In the genomic region with DNA sequence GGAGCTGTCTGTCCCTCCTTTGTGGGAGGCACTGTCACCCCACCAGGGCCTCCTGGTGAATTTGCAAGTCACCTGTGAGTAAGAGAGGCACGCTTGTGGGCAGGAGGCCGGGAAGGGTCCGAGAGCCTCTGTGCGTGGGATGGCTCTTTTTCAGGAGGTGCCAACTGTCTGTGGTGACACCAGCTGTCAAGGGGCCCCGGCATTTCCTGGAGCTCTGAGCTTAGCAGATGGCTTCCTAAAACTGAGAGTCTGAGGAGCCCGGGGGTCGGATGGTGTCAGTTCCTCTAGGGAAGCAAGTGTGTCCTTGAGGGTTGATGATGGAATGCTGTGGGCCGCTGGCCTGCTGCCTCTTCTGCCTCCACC, we compare ENCODE assay signal across 8 mouse cellular contexts. TPM values are rescaled to one million over a fixed set of nuclear protein-coding genes. Genes with fewer than 3 reads are reported as not detected.
A peak's percentile ranks its signal among the peaks of the same experiment; 100 is the strongest.
DNase-seq lines count a peak whose midpoint lies in the region; ATAC-seq and TF ChIP-seq lines count a peak whose summit lies in the region.

No protein-coding gene starts in this region.

- H3K36me3 ChIP-seq in embryonic facial prominence, embryonic 15.5 days: no peaks in the 10 kb centered on the region

- peak; percentile 97 for DNase-seq in heart, adult 11 months
- DNase-seq in heart, postnatal 25 days (ENCODE audit: low spot score): no peak
- DNase-seq in kidney, postnatal 14 days: peak; percentile 69
- peak; percentile 45 for DNase-seq in naive thymus-derived CD4-positive, alpha-beta T cell, adult 2 months (ENCODE audit: low read depth)
- DNase-seq in embryo, embryonic 10.5 days (ENCODE audit: low spot score): no peak

- no peak overlapping the region for H3K9ac ChIP-seq in embryonic facial prominence, embryonic 15.5 days

- 45% methylated on average over 8 of the region's 8 CpGs for WGBS in embryonic facial prominence, embryonic 15.5 days

- intact Hi-C loops in heart, postnatal 25 days (cut with DNase I): no loop called here

- no peaks in the 10 kb centered on the region for H3K27me3 ChIP-seq in embryonic facial prominence, embryonic 15.5 days

- peak overlapping the region; percentile 29 for H3K4me3 ChIP-seq in bone marrow macrophage, adult 2 months (ENCODE audit: insufficient read depth, low read length)
- no peak overlapping the region for H3K4me3 ChIP-seq in embryonic facial prominence, embryonic 15.5 days (replicated peaks)

- no peak for TF ChIP-seq POLR2A in bone marrow macrophage, adult 2 months (IDR thresholded peaks at IDR 0.05; ENCODE audit: borderline replicate concordance, low read depth, low read length)

- H3K27ac ChIP-seq in bone marrow macrophage, adult 2 months (ENCODE audit: insufficient read depth, low read depth, low read length): peak overlapping the region; percentile 95
- H3K27ac ChIP-seq in embryonic facial prominence, embryonic 15.5 days (replicated peaks): peak overlapping the region; percentile 82

- peaks cover 80% of the 10 kb centered on the region for H3K4me1 ChIP-seq in bone marrow macrophage, adult 2 months (ENCODE audit: control insufficient read depth, insufficient read depth, low read length)
- H3K4me1 ChIP-seq in embryonic facial prominence, embryonic 15.5 days: peaks cover 86% of the 10 kb centered on the region

- no peak overlapping the region; the same call in 1 of the 2 replicates for H3K4me2 ChIP-seq in embryonic facial prominence, embryonic 15.5 days (replicated peaks)

- H3K9me3 ChIP-seq in embryonic facial prominence, embryonic 15.5 days (replicated peaks): no peaks in the 10 kb centered on the region

- no peak for ATAC-seq in embryonic facial prominence, embryonic 15.5 days (ENCODE audit: insufficient number of reproducible peaks, low FRiP score, low TSS enrichment, low read depth)
- no peak for ATAC-seq in inflammation-experienced regulatory T-cells, adult 6 months

- TF ChIP-seq CTCF in bone marrow macrophage, adult 2 months (IDR thresholded peaks at IDR 0.05; ENCODE audit: low read depth, low read length): no peak

RNA-seq across cellular contexts. Expression of gene Pxn, which starts 24.0 kb away (rescaled TPM):
- total RNA-seq in heart, postnatal 25 days (2021): 10 to 100 TPM; 34.4 to 39.5 TPM
- 109 and 121 TPM in 2 replicates for polyA plus RNA-seq in bone marrow macrophage, adult 2 months (2012; ENCODE audit: insufficient read depth, insufficient read length, missing spikeins)
- polyA plus RNA-seq in embryonic facial prominence, embryonic 15.5 days (2015; fragmentation: Nextera tagmentation; extraction: Ambion mirVana): 51.5 and 52.8 TPM in 2 replicates
- polyA plus RNA-seq in inflammation-experienced regulatory T-cells, adult 6 months (2017; shearing (Covaris generic)): 10 to 100 TPM; 13.7 to 22.1 (median 16.7) TPM

RNA-seq across cellular contexts. Expression of gene Rplp0, which starts 28.8 kb away (rescaled TPM):
- total RNA-seq in heart, postnatal 25 days (2021): 100 to 1,000 TPM; 651 to 667 TPM
- polyA plus RNA-seq in bone marrow macrophage, adult 2 months (2012; ENCODE audit: insufficient read depth, insufficient read length, missing spikeins): 1,563 and 1,614 TPM in 2 replicates
- 1,780 and 1,815 TPM in 2 replicates for polyA plus RNA-seq in embryonic facial prominence, embryonic 15.5 days (2015; fragmentation: Nextera tagmentation; extraction: Ambion mirVana)
- polyA plus RNA-seq in inflammation-experienced regulatory T-cells, adult 6 months (2017; shearing (Covaris generic)): 1,000 to 10,000 TPM; 3,093 to 3,894 (median 3,885) TPM

RNA-seq across cellular contexts. Expression of gene Gcn1l1, which starts 34.6 kb away (rescaled TPM):
- 10 to 100 TPM; 38.4 to 42.8 TPM for total RNA-seq in heart, postnatal 25 days (2021)
- 20.3 and 21.0 TPM in 2 replicates for polyA plus RNA-seq in bone marrow macrophage, adult 2 months (2012; ENCODE audit: insufficient read depth, insufficient read length, missing spikeins)
- polyA plus RNA-seq in embryonic facial prominence, embryonic 15.5 days (2015; fragmentation: Nextera tagmentation; extraction: Ambion mirVana): 36.2 and 36.4 TPM in 2 replicates
- polyA plus RNA-seq in inflammation-experienced regulatory T-cells, adult 6 months (2017; shearing (Covaris generic)): 10 to 100 TPM; 24.7 to 36.4 (median 28.6) TPM

RNA-seq across cellular contexts. Expression of gene Sirt4, which starts 45.9 kb away (rescaled TPM):
- 10 to 100 TPM; 16.8 to 18.5 TPM for total RNA-seq in heart, postnatal 25 days (2021)
- 15.6 and 17.8 TPM in 2 replicates for polyA plus RNA-seq in bone marrow macrophage, adult 2 months (2012; ENCODE audit: insufficient read depth, insufficient read length, missing spikeins)
- polyA plus RNA-seq in embryonic facial prominence, embryonic 15.5 days (2015; fragmentation: Nextera tagmentation; extraction: Ambion mirVana): 29.2 and 32.8 TPM in 2 replicates
- polyA plus RNA-seq in inflammation-experienced regulatory T-cells, adult 6 months (2017; shearing (Covaris generic)): 10 to 100 TPM; 12.0 to 18.5 (median 14.8) TPM

Comparison
In these comparisons a context has a peak if more than half of its experiments do, and no peak if none do; other contexts are left out.
1. DNase-seq: peak in heart, adult 11 months (single experiment), kidney, postnatal 14 days (single experiment) and naive thymus-derived CD4-positive, alpha-beta T cell, adult 2 months (single experiment); none in heart, postnatal 25 days (single experiment) and embryo, embryonic 10.5 days (single experiment).